Mouse (Mus musculus) limb, embryonic 14.5 days (tissue): ENCODE measurements around the gene Creld1. TPM values are rescaled to one million over a fixed set of nuclear protein-coding genes. Genes with fewer than 3 reads are reported as not detected.

ENCODE experiments used
- ATAC-seq: fragments of 200-750 bp; cut with Nextera tagmentation; 2 replicates; pipeline ENCODE4 v1.8.0; 2017; ENCODE audit warnings: low read depth, moderate number of reproducible peaks, moderate TSS enrichment; ENCODE audit not compliant: low FRiP score
- DNase-seq: peaks from one replicate; pipeline ENCODE4 v3.0.0-alpha.2; 2015; ENCODE audit warnings: low spot score
- H3K27ac ChIP-seq: fragments of 300-500 bp; sonication (generic); replicated peaks from 2 replicates; pipeline ENCODE4 v1.5.1; 2014; ENCODE audit warnings: low read depth, mild to moderate bottlenecking, low read length, moderate library complexity, mixed read lengths
- H3K27me3 ChIP-seq: fragments of 300-500 bp; sonication (generic); 2 replicates; pipeline ENCODE4 v1.6.1; 2014; ENCODE audit warnings: low read length, mixed read lengths; ENCODE audit not compliant: control insufficient read depth, insufficient read depth
- H3K36me3 ChIP-seq: fragments of 300-500 bp; sonication (generic); 2 replicates; pipeline ENCODE4 v1.6.1; 2014; ENCODE audit warnings: mild to moderate bottlenecking, low read length, moderate library complexity, mixed read lengths; ENCODE audit not compliant: control insufficient read depth, insufficient read depth
- H3K4me1 ChIP-seq: fragments of 300-500 bp; sonication (generic); 2 replicates; pipeline ENCODE4 v1.6.1; 2014; ENCODE audit warnings: antibody characterized with exemption, low read length, mixed read lengths; ENCODE audit not compliant: control insufficient read depth, insufficient read depth
- H3K4me2 ChIP-seq: fragments of 300-500 bp; sonication (generic); replicated peaks from 2 replicates; pipeline ENCODE4 v1.6.1; 2014; ENCODE audit warnings: low read depth, mild to moderate bottlenecking, low read length, moderate library complexity; ENCODE audit not compliant: severe bottlenecking
- H3K4me3 ChIP-seq: fragments of 300-500 bp; sonication (generic); replicated peaks from 2 replicates; pipeline ENCODE4 v1.5.1; 2014; ENCODE audit warnings: low read length
- H3K9ac ChIP-seq: fragments of 300-500 bp; sonication (generic); 2 replicates; pipeline ENCODE4 v1.6.1; 2014; ENCODE audit warnings: mild to moderate bottlenecking, low read depth, low read length, moderate library complexity; ENCODE audit not compliant: severe bottlenecking
- H3K9me3 ChIP-seq: fragments of 300-500 bp; sonication (generic); 2 replicates; pipeline ENCODE4 v1.6.1; 2016; ENCODE audit warnings: low read length; ENCODE audit not compliant: control insufficient read depth
- POLR2A ChIP-seq: fragments of 200-500 bp; IDR thresholded peaks from 2 replicates; pipeline ENCODE4 v1.8.0; 2012; ENCODE audit warnings: inconsistent platforms, mild to moderate bottlenecking, moderate library complexity, borderline replicate concordance; ENCODE audit not compliant: insufficient read depth, insufficient read length; ENCODE audit errors: extremely low read depth
- WGBS: fragments of 180-500 bp; shearing (Covaris S2); extraction: QIAGEN DNeasy Blood & Tissue Kit; methylation state at CpG from one replicate; pipeline ENCODE4 v1.1.7; 2014; 5-methylcytosine and 5-hydroxymethylcytosine counted together
- polyA plus RNA-seq, 2 experiments: library from polyadenylated mRNA; depleted of rRNA in 1 of 2; stranded (reverse) in 1 of 2; unstranded in 1 of 2; fragments of >200 nt; fragmentation: Nextera tagmentation in 1 of 2; extraction: Ambion mirVana in 1 of 2; gene quantifications; 2 replicates each; pipeline versions ENCODE4 v1.2.1 to v1.2.3; 2012 to 2014

Gene Creld1
- 14.0 and 15.9 TPM in 2 replicates for polyA plus RNA-seq (2012; rRNA removed)
- 15.9 and 16.1 TPM in 2 replicates for polyA plus RNA-seq (2014; fragmentation: Nextera tagmentation; extraction: Ambion mirVana)

DNA sequence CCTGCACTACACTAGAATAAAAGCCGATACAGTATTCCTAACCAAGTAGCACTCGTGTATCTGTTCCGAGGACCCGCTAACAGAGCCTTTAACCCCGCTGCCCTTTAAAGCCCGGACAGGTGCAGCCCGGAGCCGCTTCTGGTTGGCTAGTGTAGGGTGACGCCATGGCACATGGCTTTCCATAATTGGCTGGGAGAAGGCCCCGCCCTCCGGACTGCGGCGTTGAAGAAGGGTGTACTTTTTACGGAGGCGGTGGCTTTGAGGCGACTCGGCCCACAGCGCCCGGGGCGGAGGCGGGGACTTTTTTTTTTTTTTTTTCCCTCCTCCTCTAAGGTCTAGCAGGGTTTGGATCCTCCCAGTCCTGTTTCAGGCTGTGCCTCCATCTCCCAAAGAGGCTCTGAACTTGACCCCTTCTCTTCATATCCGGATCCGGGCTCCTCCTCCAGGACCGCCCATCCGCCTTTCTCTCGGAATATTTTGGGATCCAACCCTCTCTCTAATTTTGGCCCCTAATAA, at the start of gene Creld1:
Creld1 (plus strand) TSS at position 198 of the 516 bp plus-strand sequence.
- peak within 1 kb of the TSS; percentile 41 for H3K4me3 ChIP-seq
- H3K27ac ChIP-seq: 0 out of 2 replicates have a peak within 1 kb of the TSS, but pooled peaks have one; percentile 3
- H3K36me3 ChIP-seq: no peaks in the 10 kb centered on the region

DNA sequence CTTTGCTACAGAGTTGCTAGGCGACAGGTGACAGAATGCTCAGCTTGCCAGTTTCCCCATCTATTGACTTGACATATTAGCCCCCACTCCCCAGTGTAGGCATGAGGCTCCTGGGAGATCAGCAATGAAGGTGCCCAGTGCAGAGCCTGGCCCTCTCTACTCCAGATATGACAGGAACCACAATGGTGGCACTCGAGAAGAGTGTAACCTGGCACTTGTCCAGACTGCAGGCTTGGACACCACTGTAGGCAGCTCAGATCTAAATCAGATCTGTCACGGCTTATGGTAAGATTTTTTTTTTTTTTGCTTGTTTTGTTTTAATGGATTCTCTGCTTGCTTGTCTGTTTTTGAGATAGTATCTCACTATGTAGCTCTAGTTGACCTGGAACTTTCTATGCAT, 49.4 kb upstream of the Creld1 start:
- WGBS: 84% methylated on average over 3 of the region's 3 CpGs
- ATAC-seq (no peak), DNase-seq (no peak)
- no peak overlapping the region for H3K4me3 ChIP-seq
- H3K36me3 ChIP-seq: no peaks in the 10 kb centered on the region
- no peak for TF ChIP-seq POLR2A
- H3K9me3 ChIP-seq: no peaks in the 10 kb centered on the region
- H3K4me2 ChIP-seq: no peak overlapping the region
- no peaks in the 10 kb centered on the region for H3K4me1 ChIP-seq
- H3K9ac ChIP-seq: no peak overlapping the region
- H3K27ac ChIP-seq: no peak overlapping the region
- H3K27me3 ChIP-seq: no peaks in the 10 kb centered on the region

More for the DNA sequence above, at the start of gene Creld1:
- WGBS: 2% methylated on average over 26 of the region's 26 CpGs
- TF ChIP-seq POLR2A: no peak
- Histone ChIP-seq H3K4me2 (peak within 1 kb of the TSS; percentile 69), H3K9ac (peak within 1 kb of the TSS; percentile 44), H3K4me1 (peaks cover 8% of the 10 kb centered on the region; the same call in 1 of the 2 replicates), H3K27me3 (peaks cover 26% of the 10 kb centered on the region), H3K9me3 (no peaks in the 10 kb centered on the region)
- peak; percentile 91 for DNase-seq
- peak; percentile 94 for ATAC-seq

DNA sequence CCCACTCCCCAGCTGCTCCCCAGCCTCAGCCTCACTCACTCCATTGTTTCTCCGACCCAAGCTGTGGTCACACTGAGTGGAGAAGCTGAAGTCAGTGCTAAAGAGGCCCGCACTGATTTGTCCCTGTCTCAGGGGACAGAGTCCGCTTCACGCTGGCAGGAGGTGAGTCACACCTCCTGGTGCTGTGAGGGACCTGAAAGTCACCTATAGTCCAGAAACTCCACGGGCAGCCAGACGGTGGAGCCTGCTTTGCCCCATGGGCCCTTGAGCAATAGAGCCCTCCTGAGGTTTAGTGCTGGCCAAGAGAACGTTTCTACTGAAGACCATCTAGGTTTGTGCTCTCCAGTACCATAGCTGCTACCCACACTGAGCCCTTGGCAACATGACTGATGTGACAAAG, 48.4 kb upstream of the Creld1 start:
- no peak for TF ChIP-seq POLR2A
- ATAC-seq: no peak
- WGBS: 77% methylated on average over 7 of the region's 7 CpGs

DNA sequence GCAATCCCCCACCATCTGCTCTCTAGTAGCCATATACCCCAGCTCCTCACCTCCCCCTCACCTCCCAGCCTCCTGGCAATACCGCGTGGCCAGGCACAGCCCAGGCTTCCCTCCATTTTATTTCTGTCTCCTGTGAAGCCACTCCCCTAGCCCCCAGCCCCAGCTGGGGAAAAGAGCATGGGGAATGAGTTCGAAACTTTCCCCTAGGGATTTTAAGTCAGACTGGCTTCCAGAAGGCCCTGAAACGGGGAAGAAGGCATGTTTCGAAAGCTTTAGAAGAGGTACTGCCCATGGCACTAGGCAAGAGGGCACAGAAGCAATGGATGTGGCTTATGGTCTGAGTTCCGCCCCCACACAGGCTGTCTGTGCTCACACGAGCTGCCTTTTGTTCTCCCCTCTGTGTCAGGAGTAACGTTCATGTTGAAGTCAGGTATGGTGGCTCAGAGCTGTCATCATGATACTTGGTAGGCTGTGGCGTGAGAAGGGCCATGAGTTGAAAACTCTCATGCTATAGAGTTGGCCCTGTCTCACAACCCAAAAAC, 47.4 kb upstream of the Creld1 start, which contains the start of gene Cidec:
Cidec (minus strand) TSS at position 97 of the 542 bp plus-strand sequence.
- no peak for TF ChIP-seq POLR2A
- ATAC-seq (no peak), DNase-seq (no peak)
- no peak within 1 kb of the TSS for H3K9ac ChIP-seq
- WGBS: 81% methylated on average over 9 of the region's 9 CpGs
- no peaks in the 10 kb centered on the region for H3K27me3 ChIP-seq
- no peak within 1 kb of the TSS for H3K4me2 ChIP-seq
- no peaks in the 10 kb centered on the region for H3K4me1 ChIP-seq
- H3K4me3 ChIP-seq: no peak within 1 kb of the TSS
- H3K36me3 ChIP-seq: no peaks in the 10 kb centered on the region
- H3K27ac ChIP-seq: no peak within 1 kb of the TSS
- H3K9me3 ChIP-seq: no peaks in the 10 kb centered on the region

More for the DNA sequence above, 48.4 kb upstream of the Creld1 start:
- no peaks in the 10 kb centered on the region for H3K4me1 ChIP-seq
- H3K36me3 ChIP-seq: no peaks in the 10 kb centered on the region
- H3K4me2 ChIP-seq: no peak overlapping the region
- H3K4me3 ChIP-seq: no peak overlapping the region
- no peak for DNase-seq
- no peak overlapping the region for H3K27ac ChIP-seq
- H3K9me3 ChIP-seq: no peaks in the 10 kb centered on the region
- H3K9ac ChIP-seq: no peak overlapping the region
- no peaks in the 10 kb centered on the region for H3K27me3 ChIP-seq

DNA sequence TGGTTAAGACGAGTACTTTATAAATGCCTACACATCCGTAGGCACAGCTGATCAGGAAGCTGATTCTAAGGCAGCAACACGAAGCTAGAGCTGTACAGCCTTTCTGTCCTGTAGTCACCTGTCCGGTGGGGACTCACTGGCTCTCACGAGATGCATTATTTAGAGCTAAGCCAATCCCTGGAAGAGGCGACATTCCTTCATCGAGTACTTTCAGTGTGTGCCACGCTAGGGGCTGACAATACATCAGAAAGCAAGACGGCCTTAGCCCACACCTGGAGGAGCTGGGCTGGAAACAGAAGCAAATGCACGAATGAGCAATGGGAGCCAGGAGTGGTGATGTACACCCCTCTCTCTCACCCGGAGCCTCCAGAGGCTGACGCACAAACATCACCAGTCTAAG, 46.0 kb upstream of the Creld1 start:
- Histone ChIP-seq H3K4me1 (no peaks in the 10 kb centered on the region), H3K9me3 (no peaks in the 10 kb centered on the region), H3K9ac (no peak overlapping the region), H3K27me3 (no peaks in the 10 kb centered on the region), H3K4me2 (no peak overlapping the region), H3K27ac (no peak overlapping the region), H3K36me3 (no peaks in the 10 kb centered on the region), H3K4me3 (no peak overlapping the region)
- no peak for ATAC-seq
- no peak for TF ChIP-seq POLR2A
- DNase-seq: no peak
- 68% methylated on average over 12 of the region's 12 CpGs for whole genome bisulfite sequencing
